Mouse (Mus musculus): Measurements from ENCODE around the gene Crebl2. TPM values are rescaled to one million over a fixed set of nuclear protein-coding genes. Genes with fewer than 3 reads are reported as not detected.

The Crebl2 gene
- total RNA-seq, 4 experiments from 2014 or later, result 39.0 to 45.3 (median 42.1) TPM

GRCm38 (mm10) chr6:134872236-134872635 is 42.3 kb downstream of the Crebl2 start:
- DNase-seq (ENCODE audit: low spot score in 2 of 2), result no peak

- DNase-seq (ENCODE audit: low spot score in 2 of 2), result no peak
These were observed 43.1 kb downstream of the Crebl2 start for GRCm38 (mm10) chr6:134873018-134873417.

GRCm38 (mm10) chr6:134876795-134877194 is 46.8 kb downstream of the Crebl2 start:
- no peak for DNase-seq (ENCODE audit: low spot score in 2 of 2)

- no peak for DNase-seq (ENCODE audit: low spot score in 2 of 2)
These were observed 47.3 kb downstream of the Crebl2 start for GRCm38 (mm10) chr6:134877276-134877675.

- no peak for DNase-seq (ENCODE audit: low spot score in 2 of 2)
These were observed 47.9 kb downstream of the Crebl2 start for GRCm38 (mm10) chr6:134877892-134878291.

- no peak for DNase-seq (ENCODE audit: low spot score in 2 of 2)
These were observed 49.6 kb downstream of the Crebl2 start for GRCm38 (mm10) chr6:134879556-134879955.

GRCm38 (mm10) chr6:134880046-134880445 is 50.1 kb downstream of the Crebl2 start:
- no peak for DNase-seq (ENCODE audit: low spot score in 2 of 2)

- DNase-seq (ENCODE audit: low spot score in 2 of 2), result no peak
These were observed 53.7 kb downstream of the Crebl2 start for GRCm38 (mm10) chr6:134883661-134884060.

- no peak for DNase-seq (ENCODE audit: low spot score in 2 of 2)
These were observed 55.6 kb downstream of the Crebl2 start for GRCm38 (mm10) chr6:134885515-134885914.

GRCm38 (mm10) chr6:134886475-134886874 is 56.5 kb downstream of the Crebl2 start:
- no peak for DNase-seq (ENCODE audit: low spot score in 2 of 2)

GRCm38 (mm10) chr6:134887008-134887407 is 57.1 kb downstream of the Crebl2 start:
- DNase-seq (ENCODE audit: low spot score in 2 of 2), result peak in 1 of 2 experiments; percentile 34

GRCm38 (mm10) chr6:134887711-134888449 is 57.9 kb downstream of the Crebl2 start:
- peak; percentile 67 to 92 for DNase-seq (ENCODE audit: low spot score in 2 of 2)

GRCm38 (mm10) chr6:134888563-134889017 is 58.6 kb downstream of the Crebl2 start:
- peak; percentile 48 to 71 for DNase-seq (ENCODE audit: low spot score in 2 of 2)

- DNase-seq (ENCODE audit: low spot score in 2 of 2), result no peak
These were observed 59.8 kb downstream of the Crebl2 start for GRCm38 (mm10) chr6:134889763-134890162.

GRCm38 (mm10) chr6:134890436-134890835 is 60.5 kb downstream of the Crebl2 start:
- DNase-seq (ENCODE audit: low spot score in 2 of 2), result no peak

- no peak for DNase-seq (ENCODE audit: low spot score in 2 of 2)
These were observed 66.8 kb downstream of the Crebl2 start for GRCm38 (mm10) chr6:134896570-134897436.

- DNase-seq (ENCODE audit: low spot score in 2 of 2), result peak; percentile 92 to 94
These were observed 67.6 kb downstream of the Crebl2 start for GRCm38 (mm10) chr6:134897443-134898094.

GRCm38 (mm10) chr6:134898095-134898965 is 68.4 kb downstream of the Crebl2 start, which contains the start of gene Gpr19:
Gpr19 (minus strand) TSS chr6:134898578.
- peak; percentile 77 for DNase-seq (ENCODE audit: low spot score in 2 of 2)

- no peak for DNase-seq (ENCODE audit: low spot score in 2 of 2)
These were observed 73.4 kb downstream of the Crebl2 start for GRCm38 (mm10) chr6:134903368-134903767.
